ENCODE assay signal across 11 mouse cellular contexts in genomic region chr2:60870450-60870849, GRCm38 (mm10).
DNase-seq lines count a peak whose midpoint lies in the region; ATAC-seq and TF ChIP-seq lines count a peak whose summit lies in the region.
"Had no signal": no experiment of that assay in that cellular context is flagged by ENCODE, and none has a peak within 500 bp of the region (broad histone marks: within the 10 kb centered on the region; RNA-seq: fewer than 3 reads in every experiment).

No protein-coding gene starts in this region.

- H3K4me3 ChIP-seq in embryonic facial prominence, embryonic 12.5 days: no peak overlapping the region
- H3K4me3 ChIP-seq in embryonic facial prominence, embryonic 10.5 days: no peak overlapping the region
- no peak overlapping the region for H3K4me3 ChIP-seq in lung, postnatal 0 days (ENCODE audit: low read depth, low read length)
- no peak overlapping the region for H3K4me3 ChIP-seq in embryonic facial prominence, embryonic 15.5 days (replicated peaks)
- H3K4me3 ChIP-seq: erythroblast, embryonic 14.5 days had no signal

- H3K9me3 ChIP-seq in embryonic facial prominence, embryonic 12.5 days: no peaks in the 10 kb centered on the region
- H3K9me3 ChIP-seq in embryonic facial prominence, embryonic 10.5 days: no peaks in the 10 kb centered on the region
- no peaks in the 10 kb centered on the region for H3K9me3 ChIP-seq in lung, postnatal 0 days (ENCODE audit: low read length)
- H3K9me3 ChIP-seq in embryonic facial prominence, embryonic 15.5 days (replicated peaks): no peaks in the 10 kb centered on the region

- no peaks in the 10 kb centered on the region for H3K27me3 ChIP-seq in embryonic facial prominence, embryonic 12.5 days
- peaks cover 17% of the 10 kb centered on the region; the same call in 1 of the 2 replicates for H3K27me3 ChIP-seq in embryonic facial prominence, embryonic 10.5 days (replicated peaks; ENCODE audit: low read depth, poor library complexity, severe bottlenecking)
- H3K27me3 ChIP-seq in lung, postnatal 0 days (replicated peaks; ENCODE audit: insufficient read depth, low read length): no peaks in the 10 kb centered on the region
- H3K27me3 ChIP-seq in embryonic facial prominence, embryonic 15.5 days: no peaks in the 10 kb centered on the region

- TF ChIP-seq CTCF in lung, postnatal 0 days (IDR thresholded peaks at IDR 0.05): no peak

- no peak for ATAC-seq in embryonic facial prominence, embryonic 12.5 days (ENCODE audit: insufficient number of reproducible peaks, insufficient read depth, low FRiP score, low TSS enrichment)
- ATAC-seq in lung, postnatal 0 days: peak; percentile 17
- ATAC-seq in embryonic facial prominence, embryonic 15.5 days (ENCODE audit: insufficient number of reproducible peaks, low FRiP score, low TSS enrichment, low read depth): no peak
- peak; percentile 42 for ATAC-seq in megakaryocyte-erythroid progenitor cell, adult 5-6 weeks (replicated peaks; ENCODE audit: low FRiP score, low TSS enrichment, poor library complexity, severe bottlenecking)
- ATAC-seq in erythroid progenitor cell, adult 5-6 weeks (replicated peaks; ENCODE audit: low FRiP score, poor library complexity, severe bottlenecking): no peak

- DNase-seq in embryonic facial prominence, embryonic 10.5 days (ENCODE audit: low spot score): no peak
- peak; percentile 63 for DNase-seq in lung, postnatal 0 days (ENCODE audit: low spot score)
- DNase-seq in lung, postnatal 4 days: no peak
- no peak for DNase-seq in frontal cortex, postnatal 36 days (ENCODE audit: low spot score in 2 of 2)
- DNase-seq: kidney, postnatal 4 days; thymus, adult 18-20 months had no signal

- no peak overlapping the region for H3K4me2 ChIP-seq in embryonic facial prominence, embryonic 12.5 days (replicated peaks)
- H3K4me2 ChIP-seq in lung, postnatal 0 days (replicated peaks; ENCODE audit: low read depth, low read length): no peak overlapping the region
- no peak overlapping the region for H3K4me2 ChIP-seq in embryonic facial prominence, embryonic 15.5 days (replicated peaks)

- 38% methylated on average over 4 of the region's 4 CpGs for WGBS in embryonic facial prominence, embryonic 12.5 days
- 23% methylated on average over 4 of the region's 4 CpGs for WGBS in embryonic facial prominence, embryonic 10.5 days
- WGBS in lung, postnatal 0 days: 50% methylated on average over 4 of the region's 4 CpGs
- 34% methylated on average over 4 of the region's 4 CpGs for WGBS in embryonic facial prominence, embryonic 15.5 days

- 0 out of 2 replicates have a peak overlapping the region, but pooled peaks have one; percentile 23 for H3K27ac ChIP-seq in embryonic facial prominence, embryonic 12.5 days
- H3K27ac ChIP-seq in embryonic facial prominence, embryonic 10.5 days (replicated peaks): no peak overlapping the region
- H3K27ac ChIP-seq in lung, postnatal 0 days (ENCODE audit: low read length): peak overlapping the region; percentile 28; the same call in 1 of the 2 replicates
- H3K27ac ChIP-seq in embryonic facial prominence, embryonic 15.5 days (replicated peaks): peak overlapping the region; percentile 51; the same call in 1 of the 2 replicates

- no peak overlapping the region for H3K9ac ChIP-seq in embryonic facial prominence, embryonic 12.5 days
- H3K9ac ChIP-seq in lung, postnatal 0 days (replicated peaks; ENCODE audit: low read depth): no peak overlapping the region
- no peak overlapping the region for H3K9ac ChIP-seq in embryonic facial prominence, embryonic 15.5 days

- no peak for TF ChIP-seq EP300 in lung, postnatal 0 days (IDR thresholded peaks at IDR 0.05)

- H3K36me3 ChIP-seq in embryonic facial prominence, embryonic 12.5 days: no peaks in the 10 kb centered on the region
- no peaks in the 10 kb centered on the region for H3K36me3 ChIP-seq in embryonic facial prominence, embryonic 10.5 days (replicated peaks)
- no peaks in the 10 kb centered on the region for H3K36me3 ChIP-seq in lung, postnatal 0 days (ENCODE audit: insufficient read depth, low read length)
- H3K36me3 ChIP-seq in embryonic facial prominence, embryonic 15.5 days: no peaks in the 10 kb centered on the region

- H3K4me1 ChIP-seq in embryonic facial prominence, embryonic 12.5 days: peaks cover 32% of the 10 kb centered on the region
- H3K4me1 ChIP-seq in embryonic facial prominence, embryonic 10.5 days: peaks cover 60% of the 10 kb centered on the region
- H3K4me1 ChIP-seq in lung, postnatal 0 days (ENCODE audit: insufficient read depth, low read depth, low read length): peaks cover 44% of the 10 kb centered on the region; the same call in 1 of the 2 replicates
- H3K4me1 ChIP-seq in embryonic facial prominence, embryonic 15.5 days: peaks cover 39% of the 10 kb centered on the region

Comparison
In these comparisons a context has a peak if more than half of its experiments do, and no peak if none do; other contexts are left out.
1. ATAC-seq: peak in lung, postnatal 0 days (single experiment) and megakaryocyte-erythroid progenitor cell, adult 5-6 weeks (single experiment); none in embryonic facial prominence, embryonic 12.5 days (single experiment), embryonic facial prominence, embryonic 15.5 days (single experiment) and erythroid progenitor cell, adult 5-6 weeks (single experiment).